Mouse (Mus musculus): ENCODE results near the gene Cluap1. TPM values are rescaled to one million over a fixed set of nuclear protein-coding genes. Genes with fewer than 3 reads are reported as not detected.

Gene Cluap1
- polyA plus RNA-seq (2015; fragmentation: Nextera tagmentation; extraction: Ambion mirVana) = 15.6 and 16.4 TPM in 2 replicates

DNA sequence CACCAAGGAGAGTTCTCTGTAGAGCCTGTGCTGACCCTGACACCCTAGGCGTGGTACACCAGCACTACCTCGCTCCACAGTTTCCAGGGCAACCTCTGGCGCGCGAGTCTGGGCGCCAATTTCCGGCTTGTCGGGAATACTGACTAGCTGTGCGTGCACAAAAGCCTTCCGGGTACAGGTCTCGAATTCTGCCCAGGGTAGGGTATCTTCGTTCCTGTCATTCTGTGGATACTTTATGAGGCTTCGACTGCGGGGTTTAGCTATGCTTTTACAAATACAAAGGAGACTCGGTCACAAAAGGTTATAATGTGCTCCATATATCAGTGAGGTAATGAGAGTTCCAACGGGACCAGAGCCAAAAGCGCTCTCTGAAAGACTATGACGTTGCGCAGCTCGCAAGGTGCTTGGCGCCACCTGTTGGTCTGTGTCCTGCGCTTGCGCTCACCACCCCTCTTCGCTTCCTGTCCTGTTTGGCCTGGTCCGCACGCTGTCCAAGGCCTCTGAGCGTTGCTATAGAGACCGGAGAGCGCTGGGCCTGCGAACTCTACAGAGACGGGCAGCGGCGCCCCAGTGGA lies at the start of gene Cluap1, which contains the start of gene 1700037C18Rik:
Gene Cluap1, plus strand, starts transcription at position 265 of the 575 bp plus-strand sequence.
Gene 1700037C18Rik, minus strand, starts transcription at position 153 of the 575 bp plus-strand sequence.
- no peaks in the 10 kb centered on the region for H3K9me3 ChIP-seq (replicated peaks; ENCODE audit: control insufficient read depth, low read length)
- peak; percentile 97 for ATAC-seq (replicated peaks; ENCODE audit: extremely low read depth, insufficient read depth, low FRiP score)
- H3K36me3 ChIP-seq (ENCODE audit: control insufficient read depth, insufficient read depth) = peaks cover 21% of the 10 kb centered on the region
- peak within 1 kb of the TSS; percentile 84 for H3K4me2 ChIP-seq (ENCODE audit: low read depth, low read length)
- no peaks in the 10 kb centered on the region for H3K27me3 ChIP-seq (ENCODE audit: control insufficient read depth, insufficient read depth, low read length)
- peak within 1 kb of the TSS; percentile 84 for H3K4me3 ChIP-seq (ENCODE audit: low read length)
- H3K4me1 ChIP-seq (ENCODE audit: control insufficient read depth, insufficient read depth, low read length) = peaks cover 5% of the 10 kb centered on the region
- H3K27ac ChIP-seq (ENCODE audit: low read length) = peak within 1 kb of the TSS; percentile 75
- H3K9ac ChIP-seq (ENCODE audit: low read length) = peak within 1 kb of the TSS; percentile 88
- WGBS = 0% methylated on average over 33 of the region's 33 CpGs

GRCm38 (mm10) chr16:3859254-3859653 lies 49.3 kb upstream of the Cluap1 start:
- peaks cover 13% of the 10 kb centered on the region for H3K36me3 ChIP-seq (ENCODE audit: control insufficient read depth, insufficient read depth)
- no peaks in the 10 kb centered on the region for H3K9me3 ChIP-seq (replicated peaks; ENCODE audit: control insufficient read depth, low read length)
- no peaks in the 10 kb centered on the region for H3K27me3 ChIP-seq (ENCODE audit: control insufficient read depth, insufficient read depth, low read length)
- no peak overlapping the region for H3K27ac ChIP-seq (ENCODE audit: low read length)
- no peak for ATAC-seq (replicated peaks; ENCODE audit: extremely low read depth, insufficient read depth, low FRiP score)
- H3K9ac ChIP-seq (ENCODE audit: low read length) = no peak overlapping the region
- no peak overlapping the region for H3K4me2 ChIP-seq (ENCODE audit: low read depth, low read length)
- WGBS = 82% methylated on average over 4 of the region's 4 CpGs
- no peak overlapping the region for H3K4me3 ChIP-seq (ENCODE audit: low read length)
- no peaks in the 10 kb centered on the region for H3K4me1 ChIP-seq (ENCODE audit: control insufficient read depth, insufficient read depth, low read length)

DNA sequence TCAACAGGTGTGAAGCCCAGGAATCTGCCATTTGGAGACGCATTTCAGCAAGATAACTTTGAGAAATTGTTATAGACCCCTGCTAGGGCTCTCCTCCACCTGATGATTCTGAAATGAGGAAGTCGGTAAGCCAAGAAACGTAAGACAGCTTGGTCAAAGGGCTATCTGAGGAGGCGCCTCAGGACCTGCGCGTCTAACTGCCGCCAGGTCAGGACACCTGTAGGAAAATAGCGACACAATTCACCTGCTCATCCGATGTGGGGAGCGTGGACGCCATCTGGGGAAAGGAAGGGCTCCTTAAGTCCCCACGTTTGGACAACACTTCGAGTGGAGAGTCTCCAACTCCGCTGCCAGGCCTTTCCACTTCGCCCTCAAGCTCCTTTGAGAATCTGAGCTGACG lies 36.8 kb upstream of the Cluap1 start:
- Histone ChIP-seq H3K9ac (ENCODE audit: low read length) (peak overlapping the region; percentile 79), H3K9me3 (replicated peaks; ENCODE audit: control insufficient read depth, low read length) (no peaks in the 10 kb centered on the region), H3K4me1 (ENCODE audit: control insufficient read depth, insufficient read depth, low read length) (peaks cover 11% of the 10 kb centered on the region), H3K36me3 (ENCODE audit: control insufficient read depth, insufficient read depth) (peaks cover under 1% of the 10 kb centered on the region), H3K27me3 (ENCODE audit: control insufficient read depth, insufficient read depth, low read length) (no peaks in the 10 kb centered on the region), H3K27ac (ENCODE audit: low read length) (peak overlapping the region; percentile 51; the same call in 1 of the 2 replicates), H3K4me3 (ENCODE audit: low read length) (peak overlapping the region; percentile 78), H3K4me2 (ENCODE audit: low read depth, low read length) (peak overlapping the region; percentile 95)
- WGBS = under 1% methylated on average over 16 of the region's 16 CpGs
- ATAC-seq (replicated peaks; ENCODE audit: extremely low read depth, insufficient read depth, low FRiP score) = no peak

- H3K9ac ChIP-seq (ENCODE audit: low read length) = peak within 1 kb of the TSS; percentile 79
- peak within 1 kb of the TSS; percentile 69 for H3K27ac ChIP-seq (ENCODE audit: low read length)
- H3K4me2 ChIP-seq (ENCODE audit: low read depth, low read length) = peak within 1 kb of the TSS; percentile 95
- no peaks in the 10 kb centered on the region for H3K36me3 ChIP-seq (ENCODE audit: control insufficient read depth, insufficient read depth)
- H3K27me3 ChIP-seq (ENCODE audit: control insufficient read depth, insufficient read depth, low read length) = no peaks in the 10 kb centered on the region
- H3K4me1 ChIP-seq (ENCODE audit: control insufficient read depth, insufficient read depth, low read length) = peaks cover 11% of the 10 kb centered on the region
- H3K4me3 ChIP-seq (ENCODE audit: low read length) = peak within 1 kb of the TSS; percentile 78
- 4% methylated on average over 47 of the region's 47 CpGs for WGBS
- peak; percentile 98 for ATAC-seq (replicated peaks; ENCODE audit: extremely low read depth, insufficient read depth, low FRiP score)
- H3K9me3 ChIP-seq (replicated peaks; ENCODE audit: control insufficient read depth, low read length) = no peaks in the 10 kb centered on the region
Measured at GRCm38 (mm10) chr16:3872216-3873047, 36.2 kb upstream of the Cluap1 start, which contains the start of gene Naa60. TSS of gene Naa60 (plus strand) at chr16:3872375.

DNA sequence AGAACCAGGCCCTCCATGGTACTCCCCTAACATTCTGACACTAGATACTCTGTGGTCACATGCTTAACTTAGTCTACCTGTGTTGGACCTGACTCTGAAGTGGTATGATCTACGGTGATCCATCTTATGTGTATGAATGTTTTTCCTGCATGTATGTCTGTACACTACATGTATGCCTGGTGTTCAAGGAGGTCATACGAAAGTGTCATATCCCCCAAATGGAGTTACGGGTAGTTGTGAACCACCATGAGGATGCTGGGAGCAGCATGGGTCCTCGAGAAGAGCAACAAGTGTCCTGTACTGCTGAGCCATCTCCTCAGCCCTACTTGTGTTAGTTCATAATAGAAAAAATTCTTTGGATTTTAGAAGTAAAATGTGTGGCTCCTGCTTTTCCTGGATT lies 32.3 kb upstream of the Cluap1 start:
- WGBS = 90% methylated on average over 4 of the region's 4 CpGs
- Histone ChIP-seq H3K9me3 (replicated peaks; ENCODE audit: control insufficient read depth, low read length) (no peaks in the 10 kb centered on the region), H3K27ac (ENCODE audit: low read length) (no peak overlapping the region), H3K27me3 (ENCODE audit: control insufficient read depth, insufficient read depth, low read length) (no peaks in the 10 kb centered on the region), H3K36me3 (ENCODE audit: control insufficient read depth, insufficient read depth) (peaks cover 7% of the 10 kb centered on the region; the same call in 1 of the 2 replicates), H3K4me2 (ENCODE audit: low read depth, low read length) (no peak overlapping the region), H3K9ac (ENCODE audit: low read length) (no peak overlapping the region), H3K4me1 (ENCODE audit: control insufficient read depth, insufficient read depth, low read length) (peaks cover 8% of the 10 kb centered on the region), H3K4me3 (ENCODE audit: low read length) (no peak overlapping the region)
- ATAC-seq (replicated peaks; ENCODE audit: extremely low read depth, insufficient read depth, low FRiP score) = no peak

DNA sequence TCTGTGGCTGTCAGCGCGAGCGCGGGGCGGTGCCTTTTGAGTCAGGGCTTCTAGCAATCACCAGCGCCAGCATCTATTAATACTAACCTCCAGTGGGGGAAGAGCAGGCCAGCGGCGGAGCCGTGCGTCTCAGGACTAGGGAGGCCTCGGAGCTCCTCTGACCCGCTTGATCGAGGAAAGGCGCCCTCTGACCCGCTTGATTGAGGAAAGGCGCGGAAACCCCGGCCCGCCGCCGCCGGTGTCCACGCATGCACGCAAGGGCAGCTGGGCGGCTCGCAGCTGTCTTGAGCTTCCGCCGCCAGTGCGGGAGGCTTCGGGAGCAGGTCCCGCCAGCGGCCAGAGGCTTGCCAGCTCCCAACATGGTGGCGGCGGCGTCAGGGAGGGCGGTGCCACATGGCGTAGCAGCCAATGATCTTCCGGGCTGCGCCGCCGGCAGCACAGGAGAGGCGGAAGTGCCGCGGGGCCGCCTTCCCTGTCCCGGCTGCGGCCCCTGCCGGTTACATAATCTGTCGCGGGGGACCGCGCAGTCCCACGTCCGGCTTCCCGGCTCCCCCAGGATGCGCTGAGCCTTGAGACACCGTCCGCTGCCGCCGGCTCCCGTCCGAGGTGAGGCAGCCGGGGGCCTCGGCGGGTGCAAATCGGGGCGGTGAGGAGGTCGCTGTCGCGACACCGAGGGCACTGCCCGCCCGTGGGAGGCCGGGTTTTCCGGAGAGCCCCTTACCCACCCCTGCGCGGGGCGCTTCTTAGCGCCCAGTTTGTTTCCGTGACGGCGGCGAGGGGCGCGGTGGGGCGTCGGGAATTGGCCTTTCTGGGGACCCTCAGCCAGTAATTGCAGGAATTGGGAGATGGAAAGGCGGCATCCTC lies 24.2 kb upstream of the Cluap1 start, which contains the start of the genes Zfp597 and Gm20695:
Gene Zfp597, minus strand, starts transcription at position 361 of the 864 bp plus-strand sequence.
Gene Gm20695, plus strand, starts transcription at position 448 of the 864 bp plus-strand sequence.
- H3K9me3 ChIP-seq (replicated peaks; ENCODE audit: control insufficient read depth, low read length) = no peaks in the 10 kb centered on the region
- peak within 1 kb of the TSS; percentile 90 for H3K9ac ChIP-seq (ENCODE audit: low read length)
- H3K4me1 ChIP-seq (ENCODE audit: control insufficient read depth, insufficient read depth, low read length) = peaks cover 12% of the 10 kb centered on the region
- H3K36me3 ChIP-seq (ENCODE audit: control insufficient read depth, insufficient read depth) = peaks cover 1% of the 10 kb centered on the region; the same call in 1 of the 2 replicates
- peak within 1 kb of the TSS; percentile 93 for H3K27ac ChIP-seq (ENCODE audit: low read length)
- peak within 1 kb of the TSS; percentile 76 for H3K4me3 ChIP-seq (ENCODE audit: low read length)
- ATAC-seq (replicated peaks; ENCODE audit: extremely low read depth, insufficient read depth, low FRiP score) = peak; percentile 97
- H3K4me2 ChIP-seq (ENCODE audit: low read depth, low read length) = peak within 1 kb of the TSS; percentile 86
- H3K27me3 ChIP-seq (ENCODE audit: control insufficient read depth, insufficient read depth, low read length) = no peaks in the 10 kb centered on the region
- under 1% methylated on average over 88 of the region's 88 CpGs for WGBS

DNA sequence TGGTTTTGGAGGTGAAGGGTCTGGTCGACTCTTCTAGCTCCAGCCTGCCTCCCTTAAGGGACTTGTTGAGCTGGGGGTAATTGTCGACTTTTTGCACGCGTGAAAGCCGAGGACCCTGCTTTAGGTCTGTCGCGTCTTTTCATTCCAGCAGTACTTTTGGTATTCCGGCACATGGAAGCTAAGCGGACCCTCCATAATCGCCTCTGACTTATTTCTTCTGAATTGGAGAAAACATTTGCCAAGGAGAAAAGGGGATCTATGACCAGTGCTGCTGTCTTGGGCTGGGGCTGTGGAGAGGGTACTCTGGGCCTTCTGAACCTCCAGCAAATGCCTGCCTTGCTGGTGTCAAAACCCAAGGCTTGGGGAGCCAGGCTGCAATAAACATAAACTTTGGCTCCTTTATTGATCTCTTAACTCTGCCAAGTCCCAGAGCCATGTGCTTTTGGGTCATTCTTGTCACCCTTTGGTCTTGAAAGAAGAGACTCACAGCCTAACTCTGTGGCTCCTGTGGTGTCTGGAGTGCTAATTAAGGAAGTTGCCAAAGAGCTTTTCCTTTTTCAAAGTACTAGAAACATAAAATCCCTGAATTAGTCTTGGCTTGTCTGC lies 23.4 kb upstream of the Cluap1 start:
- peak overlapping the region; percentile 86 for H3K4me2 ChIP-seq (ENCODE audit: low read depth, low read length)
- H3K4me1 ChIP-seq (ENCODE audit: control insufficient read depth, insufficient read depth, low read length) = peaks cover 12% of the 10 kb centered on the region
- no peaks in the 10 kb centered on the region for H3K27me3 ChIP-seq (ENCODE audit: control insufficient read depth, insufficient read depth, low read length)
- peak overlapping the region; percentile 76 for H3K4me3 ChIP-seq (ENCODE audit: low read length)
- no peaks in the 10 kb centered on the region for H3K36me3 ChIP-seq (ENCODE audit: control insufficient read depth, insufficient read depth)
- no peaks in the 10 kb centered on the region for H3K9me3 ChIP-seq (replicated peaks; ENCODE audit: control insufficient read depth, low read length)
- H3K27ac ChIP-seq (ENCODE audit: low read length) = peak overlapping the region; percentile 75
- 5% methylated on average over 10 of the region's 10 CpGs for WGBS
- ATAC-seq (replicated peaks; ENCODE audit: extremely low read depth, insufficient read depth, low FRiP score) = 0 out of 2 replicates have a peak, but pooled peaks have one; percentile 1
- H3K9ac ChIP-seq (ENCODE audit: low read length) = peak overlapping the region; percentile 90

GRCm38 (mm10) chr16:3891621-3892295 lies 16.8 kb upstream of the Cluap1 start:
- Histone ChIP-seq H3K27me3 (ENCODE audit: control insufficient read depth, insufficient read depth, low read length) (no peaks in the 10 kb centered on the region), H3K36me3 (ENCODE audit: control insufficient read depth, insufficient read depth) (no peaks in the 10 kb centered on the region), H3K27ac (ENCODE audit: low read length) (no peak overlapping the region), H3K4me3 (ENCODE audit: low read length) (no peak overlapping the region), H3K9ac (ENCODE audit: low read length) (no peak overlapping the region), H3K4me1 (ENCODE audit: control insufficient read depth, insufficient read depth, low read length) (peaks cover 16% of the 10 kb centered on the region), H3K9me3 (replicated peaks; ENCODE audit: control insufficient read depth, low read length) (no peaks in the 10 kb centered on the region), H3K4me2 (ENCODE audit: low read depth, low read length) (no peak overlapping the region)
- 93% methylated on average over 14 of the region's 14 CpGs for WGBS
- ATAC-seq (replicated peaks; ENCODE audit: extremely low read depth, insufficient read depth, low FRiP score) = no peak

Measured in heart, embryonic 16.5 days (tissue).